Mouse (Mus musculus): Measurements from ENCODE around the gene Gabra2. TPM values are rescaled to one million over a fixed set of nuclear protein-coding genes. Genes with fewer than 3 reads are reported as not detected.

The Gabra2 gene
- polyA plus RNA-seq (2014; fragmentation: Illumina TruSeq; extraction: RNeasy Lipid Tissue Mini Kit (QIAGEN cat#74804); ENCODE audit: low read depth, low replicate concordance): not detected

GRCm38 (mm10) chr5:71095725-71096607 lies at the start of gene Gabra2:
Gene Gabra2 (minus strand): TSS chr5:71095849.

